Mouse (Mus musculus) forebrain, embryonic 11.5 days (tissue): ENCODE measurements around the gene Gm48552. TPM values are rescaled to one million over a fixed set of nuclear protein-coding genes. Genes with fewer than 3 reads are reported as not detected.
A peak's percentile ranks its signal among the peaks of the same experiment; 100 is the strongest.

Experiments
- ATAC-seq: fragments of 200-750 bp; cut with Nextera tagmentation; replicated peaks from 2 replicates; pipeline ENCODE4 v1.8.0; 2017; ENCODE audit warnings: moderate TSS enrichment; ENCODE audit not compliant: low FRiP score
- DNase-seq: peaks from one replicate; pipeline ENCODE4 v3.0.0-alpha.2; 2017; ENCODE audit warnings: low spot score
- H3K27ac ChIP-seq: fragments of 300-500 bp; sonication (generic); 2 replicates; pipeline ENCODE4 v1.5.1; 2014; ENCODE audit warnings: low read depth, low read length
- H3K27me3 ChIP-seq: fragments of 300-500 bp; sonication (generic); 2 replicates; pipeline ENCODE4 v1.6.1; 2014; ENCODE audit warnings: mild to moderate bottlenecking, low read length, mixed read lengths; ENCODE audit not compliant: control insufficient read depth, insufficient read depth
- H3K36me3 ChIP-seq: fragments of 300-500 bp; sonication (generic); 2 replicates; pipeline ENCODE4 v1.6.1; 2014; ENCODE audit warnings: mild to moderate bottlenecking, low read length, moderate library complexity, mixed read lengths; ENCODE audit not compliant: control insufficient read depth, insufficient read depth
- H3K4me1 ChIP-seq: fragments of 300-500 bp; sonication (generic); replicated peaks from 2 replicates; pipeline ENCODE4 v1.6.1; 2014; ENCODE audit warnings: low read length, mixed read lengths; ENCODE audit not compliant: control insufficient read depth, insufficient read depth
- H3K4me2 ChIP-seq: fragments of 300-500 bp; sonication (generic); 2 replicates; pipeline ENCODE4 v1.6.1; 2014; ENCODE audit warnings: low read depth, mild to moderate bottlenecking, low read length, moderate library complexity, mixed read lengths; ENCODE audit not compliant: severe bottlenecking
- H3K4me3 ChIP-seq: fragments of 300-500 bp; sonication (generic); 2 replicates; pipeline ENCODE4 v1.5.1; 2014; ENCODE audit warnings: low read depth, low read length
- H3K9ac ChIP-seq: fragments of 300-500 bp; sonication (generic); 2 replicates; pipeline ENCODE4 v1.6.1; 2014; ENCODE audit warnings: low read length
- H3K9me3 ChIP-seq: fragments of 300-500 bp; sonication (generic); 2 replicates; pipeline ENCODE4 v1.6.1; 2016; ENCODE audit warnings: low read length, mixed read lengths; ENCODE audit not compliant: control insufficient read depth
- WGBS: fragments of 180-500 bp; shearing (Covaris S2); extraction: QIAGEN DNeasy Blood & Tissue Kit; methylation state at CpG from one replicate; pipeline ENCODE4 v1.1.7; 2014; 5-methylcytosine and 5-hydroxymethylcytosine counted together
- polyA plus RNA-seq: library from polyadenylated mRNA; unstranded; fragments of >200 nt; fragmentation: Nextera tagmentation; extraction: Ambion mirVana; gene quantifications from 2 replicates; pipeline ENCODE4 v1.2.1, GENCODE M21; 2014

Gm48552 gene
- polyA plus RNA-seq, 1 experiment from 2014 or later: 1.1 TPM

- Histone ChIP-seq H3K9ac (no peak overlapping the region), H3K27ac (no peak overlapping the region), H3K27me3 (no peaks in the 10 kb centered on the region), H3K4me3 (no peak overlapping the region), H3K4me1 (peaks cover 11% of the 10 kb centered on the region), H3K36me3 (peaks cover 2% of the 10 kb centered on the region; the same call in 1 of the 2 replicates), H3K9me3 (no peaks in the 10 kb centered on the region), H3K4me2 (no peak overlapping the region)
- ATAC-seq: no peak
- DNase-seq: no peak
- 66% methylated on average over 3 of the region's 3 CpGs for WGBS
Observed at GRCm38 (mm10) chr10:81389373-81389772, 568 bp downstream of the Gm48552 start.

GRCm38 (mm10) chr10:81389801-81390677 lies 1.2 kb downstream of the Gm48552 start:
- H3K27ac ChIP-seq: no peak overlapping the region
- no peak overlapping the region for H3K9ac ChIP-seq
- peaks cover 8% of the 10 kb centered on the region for H3K4me1 ChIP-seq

GRCm38 (mm10) chr10:81390678-81390965 lies 1.8 kb downstream of the Gm48552 start:
- Histone ChIP-seq H3K4me1 (peaks cover 5% of the 10 kb centered on the region; the same call in 1 of the 2 replicates), H3K27ac (no peak overlapping the region), H3K4me3 (no peak overlapping the region), H3K9ac (no peak overlapping the region), H3K36me3 (peaks cover 2% of the 10 kb centered on the region; the same call in 1 of the 2 replicates), H3K4me2 (no peak overlapping the region), H3K9me3 (no peaks in the 10 kb centered on the region), H3K27me3 (no peaks in the 10 kb centered on the region)
- DNase-seq: no peak
- WGBS: 90% methylated on average over 13 of the region's 13 CpGs
- ATAC-seq: no peak

More at GRCm38 (mm10) chr10:81389801-81390677, 1.2 kb downstream of the Gm48552 start:
- WGBS: 59% methylated on average over 23 of the region's 23 CpGs
- DNase-seq (peak; percentile 89), ATAC-seq (peak; percentile 66; the same call in 1 of the 2 replicates)
- Histone ChIP-seq H3K4me3 (no peak overlapping the region), H3K27me3 (no peaks in the 10 kb centered on the region), H3K36me3 (peaks cover 2% of the 10 kb centered on the region; the same call in 1 of the 2 replicates), H3K9me3 (no peaks in the 10 kb centered on the region), H3K4me2 (no peak overlapping the region)

GRCm38 (mm10) chr10:81392270-81392669 lies 3.5 kb downstream of the Gm48552 start:
- WGBS: 81% methylated on average over 6 of the region's 6 CpGs
- Histone ChIP-seq H3K27me3 (no peaks in the 10 kb centered on the region), H3K4me3 (no peak overlapping the region), H3K27ac (no peak overlapping the region), H3K4me1 (peaks cover 3% of the 10 kb centered on the region), H3K36me3 (peaks cover 2% of the 10 kb centered on the region; the same call in 1 of the 2 replicates), H3K9ac (no peak overlapping the region), H3K9me3 (no peaks in the 10 kb centered on the region), H3K4me2 (no peak overlapping the region)
- DNase-seq (no peak), ATAC-seq (no peak)

- H3K4me3 ChIP-seq: peak within 1 kb of the TSS; percentile 1; the same call in 1 of the 2 replicates
- peak within 1 kb of the TSS; percentile 3; the same call in 1 of the 2 replicates for H3K9ac ChIP-seq
- WGBS: 71% methylated on average over 14 of the region's 14 CpGs
- H3K4me2 ChIP-seq: peak within 1 kb of the TSS; percentile 34; the same call in 1 of the 2 replicates
- peaks cover 2% of the 10 kb centered on the region; the same call in 1 of the 2 replicates for H3K36me3 ChIP-seq
- H3K9me3 ChIP-seq: no peaks in the 10 kb centered on the region
- ATAC-seq: no peak
- H3K27ac ChIP-seq: no peak within 1 kb of the TSS
- H3K4me1 ChIP-seq: peaks cover 3% of the 10 kb centered on the region
- no peaks in the 10 kb centered on the region for H3K27me3 ChIP-seq
- no peak for DNase-seq
Observed at GRCm38 (mm10) chr10:81392781-81393185, 4.0 kb downstream of the Gm48552 start, which contains the start of gene Smim24. TSS of gene Smim24 (plus strand) at chr10:81393051.

GRCm38 (mm10) chr10:81393456-81394063 lies 4.8 kb downstream of the Gm48552 start:
- Histone ChIP-seq H3K4me1 (peaks cover 3% of the 10 kb centered on the region), H3K9me3 (no peaks in the 10 kb centered on the region), H3K27me3 (no peaks in the 10 kb centered on the region), H3K4me2 (peak overlapping the region; percentile 34; the same call in 1 of the 2 replicates), H3K9ac (peak overlapping the region; percentile 3; the same call in 1 of the 2 replicates), H3K27ac (no peak overlapping the region), H3K4me3 (peak overlapping the region; percentile 1; the same call in 1 of the 2 replicates), H3K36me3 (no peaks in the 10 kb centered on the region)
- WGBS: 5% methylated on average over 19 of the region's 19 CpGs
- no peak for DNase-seq
- no peak for ATAC-seq

- peaks cover 3% of the 10 kb centered on the region for H3K4me1 ChIP-seq
- WGBS: 18% methylated on average over 5 of the region's 5 CpGs
Observed at GRCm38 (mm10) chr10:81395127-81395526, 6.3 kb downstream of the Gm48552 start.

GRCm38 (mm10) chr10:81395865-81396264 lies 7.1 kb downstream of the Gm48552 start:
- WGBS: 86% methylated on average over 4 of the region's 4 CpGs
- H3K4me1 ChIP-seq: peaks cover 4% of the 10 kb centered on the region

More at GRCm38 (mm10) chr10:81395127-81395526, 6.3 kb downstream of the Gm48552 start:
- DNase-seq: peak; percentile 89
- Histone ChIP-seq H3K9ac (no peak overlapping the region), H3K36me3 (no peaks in the 10 kb centered on the region), H3K27ac (no peak overlapping the region), H3K9me3 (no peaks in the 10 kb centered on the region), H3K4me2 (no peak overlapping the region), H3K4me3 (no peak overlapping the region), H3K27me3 (no peaks in the 10 kb centered on the region)
- peak; percentile 45; the same call in 1 of the 2 replicates for ATAC-seq

More at GRCm38 (mm10) chr10:81395865-81396264, 7.1 kb downstream of the Gm48552 start:
- no peak overlapping the region for H3K9ac ChIP-seq
- no peak overlapping the region for H3K27ac ChIP-seq
- no peak overlapping the region for H3K4me2 ChIP-seq
- H3K27me3 ChIP-seq: no peaks in the 10 kb centered on the region; the same call in 1 of the 2 replicates
- no peaks in the 10 kb centered on the region for H3K9me3 ChIP-seq
- H3K36me3 ChIP-seq: no peaks in the 10 kb centered on the region
- ATAC-seq: no peak
- no peak overlapping the region for H3K4me3 ChIP-seq
- no peak for DNase-seq
